Mouse (Mus musculus) ES-Bruce4 (cell line): ENCODE data around the gene Mesp2. TPM values are rescaled to one million over a fixed set of nuclear protein-coding genes. Genes with fewer than 3 reads are reported as not detected.

Experiments
- H3K27ac ChIP-seq: 2 replicates; pipeline ENCODE4 v1.5.1; 2012; ENCODE audit warnings: low read length, inconsistent platforms; ENCODE audit not compliant: insufficient read depth
- H3K27me3 ChIP-seq: 2 replicates; pipeline ENCODE4 v1.6.1; 2012; ENCODE audit warnings: mild to moderate bottlenecking, low read length, inconsistent platforms; ENCODE audit not compliant: control insufficient read depth, poor library complexity, insufficient read depth, severe bottlenecking
- H3K36me3 ChIP-seq: 2 replicates; pipeline ENCODE4 v1.6.1; 2012; ENCODE audit warnings: inconsistent platforms, mild to moderate bottlenecking, low read length, moderate library complexity; ENCODE audit not compliant: control insufficient read depth, poor library complexity, insufficient read depth, severe bottlenecking
- H3K4me1 ChIP-seq: one replicate; pipeline ENCODE4 v1.8.1; 2011; ENCODE audit warnings: low read length; ENCODE audit not compliant: control insufficient read depth, insufficient read depth
- H3K4me3 ChIP-seq: 2 replicates; pipeline ENCODE4 v1.5.1; 2011; ENCODE audit warnings: low read depth, mild to moderate bottlenecking, low read length
- H3K9ac ChIP-seq: 2 replicates; pipeline ENCODE4 v1.6.1; 2012; ENCODE audit warnings: low read depth, mild to moderate bottlenecking, inconsistent platforms; ENCODE audit not compliant: poor library complexity, severe bottlenecking
- H3K9me3 ChIP-seq: replicated peaks from 2 replicates; pipeline ENCODE4 v1.6.1; 2012; ENCODE audit warnings: mild to moderate bottlenecking, low read length, inconsistent platforms; ENCODE audit not compliant: control insufficient read depth, poor library complexity, insufficient read depth, severe bottlenecking
- CTCF ChIP-seq: IDR thresholded peaks from one replicate; pipeline ENCODE4 v1.8.1; 2011; ENCODE audit warnings: low read depth, low read length
- EP300 ChIP-seq: IDR thresholded peaks from 2 replicates; pipeline ENCODE4 v1.6.1; 2011; ENCODE audit warnings: low read depth, low read length; ENCODE audit not compliant: insufficient read depth
- POLR2A ChIP-seq: IDR thresholded peaks from one replicate; pipeline ENCODE4 v1.8.1; 2011; ENCODE audit warnings: low read length; ENCODE audit not compliant: insufficient read depth
- polyA plus RNA-seq: library from polyadenylated mRNA; stranded (reverse); fragments of >200 nt; gene quantifications from 2 replicates; pipeline ENCODE4 v1.2.4, GENCODE M21; 2011; ENCODE audit warnings: low read depth; ENCODE audit not compliant: missing spikeins, insufficient read depth, insufficient read length

Gene Mesp2
- polyA plus RNA-seq, 1 experiment, result 1.2 TPM

- H3K9ac ChIP-seq, result no peak overlapping the region
- no peaks in the 10 kb centered on the region for H3K36me3 ChIP-seq
- H3K4me3 ChIP-seq, result no peak overlapping the region
- TF ChIP-seq POLR2A (no peak), CTCF (no peak), EP300 (no peak)
- H3K27me3 ChIP-seq, result no peaks in the 10 kb centered on the region
- H3K27ac ChIP-seq, result no peak overlapping the region
- H3K4me1 ChIP-seq, result peaks cover 10% of the 10 kb centered on the region
- no peaks in the 10 kb centered on the region for H3K9me3 ChIP-seq
These were observed 51.3 kb downstream of the Mesp2 start for GRCm38 (mm10) chr7:79861794-79862193.

Other genes starting within 250 kb of the Mesp2 start
- 0.46 TPM in 1 of 2 replicates, not detected in the other for gene Rhcg, start 193.1 kb upstream of the Mesp2 start, polyA plus RNA-seq
- 36.7 and 41.1 TPM in 2 replicates for gene Ticrr, start 150.5 kb upstream of the Mesp2 start, polyA plus RNA-seq
- gene Kif7, start 95.0 kb upstream of the Mesp2 start, polyA plus RNA-seq, result 4.1 and 5.1 TPM in 2 replicates
- gene Plin1, start 77.8 kb upstream of the Mesp2 start, polyA plus RNA-seq, result 0.28 TPM in 1 of 2 replicates, not detected in the other
- 7.8 and 8.7 TPM in 2 replicates for gene Pex11a, start 67.6 kb upstream of the Mesp2 start, polyA plus RNA-seq
- 0.97 and 1.9 TPM in 2 replicates for gene Wdr93, start 67.6 kb upstream of the Mesp2 start, polyA plus RNA-seq
- gene Mesp1, start 16.9 kb upstream of the Mesp2 start, polyA plus RNA-seq, result not detected in 2 replicates
- 9.7 and 10.4 TPM in 2 replicates for gene Anpep, start 50.3 kb downstream of the Mesp2 start, polyA plus RNA-seq
- gene Ap3s2, start 109.9 kb downstream of the Mesp2 start, polyA plus RNA-seq, result 61.0 and 61.2 TPM in 2 replicates
- 2.3 and 2.4 TPM in 2 replicates for gene Arpin, start 124.6 kb downstream of the Mesp2 start, polyA plus RNA-seq
- gene Zfp710, start 214.1 kb downstream of the Mesp2 start, polyA plus RNA-seq, result 80.1 and 86.7 TPM in 2 replicates